Mouse (Mus musculus): ENCODE measurements around the gene Ccdc69. TPM values are rescaled to one million over a fixed set of nuclear protein-coding genes. Genes with fewer than 3 reads are reported as not detected.
A peak's percentile ranks its signal among the peaks of the same experiment; 100 is the strongest.

Ccdc69 gene
- total RNA-seq, 2 experiments from 2014 or later: 0.32 TPM; not detected in 1

- DNase-seq (ENCODE audit: extremely low spot score in 1 of 2, low spot score in 2 of 2): no peak
- Histone ChIP-seq H3K27ac (no peak overlapping the region), H3K4me3 (no peak overlapping the region)
- intact Hi-C loops (cut with DNase I): no loop called here
- no peak for TF ChIP-seq CTCF (IDR thresholded peaks at IDR 0.05)
Measured at GRCm38 (mm10) chr11:55069023-55069422, 8.9 kb downstream of the Ccdc69 start.

- no peak for TF ChIP-seq CTCF (IDR thresholded peaks at IDR 0.05)
- Histone ChIP-seq H3K27ac (no peak overlapping the region), H3K4me3 (no peak overlapping the region)
- intact Hi-C loops (cut with DNase I): no loop called here
- DNase-seq (ENCODE audit: extremely low spot score in 1 of 2, low spot score in 2 of 2): no peak
Measured at GRCm38 (mm10) chr11:55066921-55067320, 11.0 kb downstream of the Ccdc69 start.

- no peak for TF ChIP-seq CTCF (IDR thresholded peaks at IDR 0.05)
- H3K4me3 ChIP-seq: no peak overlapping the region
- no peak for DNase-seq (ENCODE audit: extremely low spot score in 1 of 2, low spot score in 2 of 2)
- H3K27ac ChIP-seq: no peak overlapping the region
- intact Hi-C loops (cut with DNase I): no loop called here
Measured at GRCm38 (mm10) chr11:55062856-55063255, 15.1 kb downstream of the Ccdc69 start.

DNA sequence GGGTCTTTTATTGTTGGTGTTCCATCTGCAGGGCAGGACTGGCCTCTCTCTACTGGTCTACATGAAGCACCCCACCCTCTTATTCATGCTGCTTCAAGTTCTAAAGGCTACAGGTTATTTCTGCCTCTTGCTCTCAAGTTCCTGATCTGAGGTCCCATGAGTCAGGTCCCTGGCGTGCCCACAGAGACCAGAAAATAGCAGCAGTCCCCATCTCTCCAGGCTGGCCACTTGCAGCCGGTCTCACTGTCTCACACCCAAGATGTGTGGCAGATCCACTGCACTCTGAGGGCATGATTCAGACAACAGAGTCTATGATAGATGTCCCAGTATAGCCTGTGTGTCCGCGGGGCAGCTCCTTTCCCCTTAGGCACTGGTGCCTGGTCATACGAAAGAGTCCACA lies 17.1 kb downstream of the Ccdc69 start:
- no peak for DNase-seq (ENCODE audit: extremely low spot score in 1 of 2, low spot score in 2 of 2)
- H3K27ac ChIP-seq: no peak overlapping the region
- no peak overlapping the region for H3K4me3 ChIP-seq
- intact Hi-C loops (cut with DNase I): no loop called here
- TF ChIP-seq CTCF (IDR thresholded peaks at IDR 0.05): no peak

- no peak for DNase-seq (ENCODE audit: extremely low spot score in 1 of 2, low spot score in 2 of 2)
- H3K27ac ChIP-seq: no peak overlapping the region
- no peak; the same call in 1 of the 2 replicates for TF ChIP-seq CTCF (IDR thresholded peaks at IDR 0.05)
- intact Hi-C loops (cut with DNase I): no loop called here
- H3K4me3 ChIP-seq: no peak overlapping the region
Measured at GRCm38 (mm10) chr11:55057511-55057910, 20.4 kb downstream of the Ccdc69 start.

GRCm38 (mm10) chr11:55050837-55051510 lies 27.0 kb downstream of the Ccdc69 start:
- H3K4me3 ChIP-seq: no peak overlapping the region
- no peak for TF ChIP-seq CTCF (IDR thresholded peaks at IDR 0.05)
- intact Hi-C loops (cut with DNase I): no loop called here
- DNase-seq (ENCODE audit: extremely low spot score in 1 of 2, low spot score in 2 of 2): no peak
- H3K27ac ChIP-seq: no peak overlapping the region

- intact Hi-C loops (cut with DNase I): loop anchor here (1.0 to 5.0 kb wide), 3 partner anchors 40 to 341 kb away; no protein-coding TSS in a partner anchor
- Histone ChIP-seq H3K27ac (no peak overlapping the region), H3K4me3 (no peak overlapping the region)
- peak in 1 of 2 experiments; percentile 21 for DNase-seq (ENCODE audit: extremely low spot score in 1 of 2, low spot score in 2 of 2)
- peak; percentile 56 for TF ChIP-seq CTCF (IDR thresholded peaks at IDR 0.05)
Measured at GRCm38 (mm10) chr11:55046600-55046999, 31.3 kb downstream of the Ccdc69 start.

DNA sequence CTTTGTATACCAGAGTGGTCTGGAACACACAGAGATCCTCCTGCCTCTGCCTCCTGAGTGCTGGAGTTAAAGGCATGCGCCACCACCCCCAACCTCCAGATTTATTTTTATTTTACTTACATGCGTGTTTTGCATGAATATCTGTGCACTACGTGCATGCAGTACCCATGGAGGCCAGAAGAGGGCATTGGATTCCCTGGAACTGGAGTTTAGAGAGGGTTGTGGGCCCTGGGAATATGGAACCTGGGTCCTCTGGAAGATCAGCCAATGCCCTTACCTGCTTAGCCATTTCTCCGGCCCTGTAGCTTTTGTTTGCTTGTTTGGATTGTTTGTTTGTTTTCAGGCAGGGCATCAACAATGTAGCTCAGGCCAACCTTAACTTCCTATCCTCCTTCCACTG lies 36.6 kb downstream of the Ccdc69 start:
- intact Hi-C loops (cut with DNase I): no loop called here
- Histone ChIP-seq H3K4me3 (no peak overlapping the region), H3K27ac (no peak overlapping the region)
- DNase-seq (ENCODE audit: extremely low spot score in 1 of 2, low spot score in 2 of 2): no peak
- TF ChIP-seq CTCF (IDR thresholded peaks at IDR 0.05): peak; percentile 50

DNA sequence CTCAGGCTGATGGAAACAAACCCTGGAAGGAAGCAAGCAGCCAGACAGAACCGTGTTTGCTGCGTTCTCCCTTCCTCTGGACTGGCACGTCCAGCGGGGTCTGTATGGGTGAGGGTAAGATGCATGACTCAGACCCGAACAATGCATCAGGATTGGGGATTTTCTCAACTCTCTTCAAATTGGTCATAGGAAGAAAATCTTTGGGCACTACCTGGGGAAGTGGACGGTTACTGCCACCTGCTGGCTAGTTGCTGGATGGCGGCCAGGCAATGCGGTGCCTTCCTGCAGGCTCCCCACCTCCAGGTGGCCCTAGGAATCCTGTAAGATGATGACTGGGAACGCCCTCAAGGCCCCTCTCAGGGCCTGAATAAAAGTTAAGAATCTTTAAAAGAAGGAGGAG lies 38.3 kb downstream of the Ccdc69 start:
- intact Hi-C loops (cut with DNase I): loop anchor here (1.0 kb wide), 1 partner anchor 41 kb away; no protein-coding TSS in a partner anchor
- DNase-seq (ENCODE audit: extremely low spot score in 1 of 2, low spot score in 2 of 2): peak; percentile 75 to 80
- Histone ChIP-seq H3K4me3 (no peak overlapping the region), H3K27ac (no peak overlapping the region)
- TF ChIP-seq CTCF (IDR thresholded peaks at IDR 0.05): peak; percentile 80

DNA sequence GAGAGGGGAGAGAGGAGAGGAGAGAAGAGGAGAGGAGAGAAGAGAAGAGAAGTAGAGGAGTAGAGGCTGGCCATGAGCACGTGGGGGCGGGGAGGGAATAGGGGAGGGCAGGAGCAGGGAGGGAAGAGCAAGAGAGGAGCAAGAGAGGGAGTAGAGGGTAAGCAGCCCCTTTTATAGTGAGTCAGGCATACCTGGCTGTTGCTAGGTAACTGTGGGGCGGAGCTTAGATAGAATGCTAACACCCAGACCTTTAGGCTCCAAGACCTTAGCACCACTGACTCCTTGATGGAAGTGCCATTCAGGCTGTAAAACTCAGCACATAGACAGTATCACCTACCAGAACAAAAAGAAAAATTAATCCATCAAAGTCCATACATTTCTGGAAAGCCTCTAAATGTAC lies 41.3 kb downstream of the Ccdc69 start:
- H3K27ac ChIP-seq: no peak overlapping the region
- no peak for TF ChIP-seq CTCF (IDR thresholded peaks at IDR 0.05)
- H3K4me3 ChIP-seq: no peak overlapping the region
- DNase-seq (ENCODE audit: extremely low spot score in 1 of 2, low spot score in 2 of 2): no peak
- intact Hi-C loops (cut with DNase I): no loop called here

DNA sequence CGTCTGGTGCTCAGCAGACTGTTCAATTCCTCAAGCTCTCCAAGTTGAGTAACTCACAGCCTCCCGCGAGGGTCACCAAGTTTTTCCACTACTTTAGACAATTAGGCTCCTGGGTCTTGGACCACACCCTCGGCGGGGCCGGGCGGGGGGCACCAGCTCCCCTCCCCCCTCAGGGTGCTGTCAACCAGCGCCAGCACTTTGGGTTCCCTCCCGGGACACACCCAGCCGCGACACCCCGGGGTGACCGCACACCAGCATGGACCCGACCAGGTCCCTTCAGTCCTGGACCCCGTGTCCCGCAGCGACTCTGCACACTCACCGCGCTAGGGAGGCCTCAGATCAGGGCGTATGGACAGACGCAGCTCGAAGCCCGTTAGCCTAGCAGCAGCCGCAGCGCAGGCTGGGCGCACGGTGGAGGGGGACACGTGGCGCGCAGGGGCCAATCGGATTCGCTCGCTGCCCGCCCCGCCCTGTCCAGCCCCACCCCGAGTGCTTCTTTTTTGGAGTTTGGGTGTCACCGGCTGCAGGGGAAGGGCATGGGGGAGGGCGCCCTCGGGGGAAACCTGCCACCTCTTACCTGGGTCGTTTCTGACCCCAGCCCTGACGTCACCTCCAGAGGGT lies 44.8 kb downstream of the Ccdc69 start, which contains the start of gene Anxa6:
Gene Anxa6 (minus strand): TSS at position 406 of the 621 bp plus-strand sequence.
- Histone ChIP-seq H3K4me3 (peak within 1 kb of the TSS; percentile 89), H3K27ac (peak within 1 kb of the TSS; percentile 79)
- DNase-seq (ENCODE audit: extremely low spot score in 1 of 2, low spot score in 2 of 2): peak; percentile 81 to 83
- no peak for TF ChIP-seq CTCF (IDR thresholded peaks at IDR 0.05)
- intact Hi-C loops (cut with DNase I): no loop called here

GRCm38 (mm10) chr11:55032286-55032685 lies 45.6 kb downstream of the Ccdc69 start:
- TF ChIP-seq CTCF (IDR thresholded peaks at IDR 0.05): no peak
- no peak for DNase-seq (ENCODE audit: extremely low spot score in 1 of 2, low spot score in 2 of 2)
- H3K4me3 ChIP-seq: peak overlapping the region; percentile 89
- no peak overlapping the region for H3K27ac ChIP-seq
- intact Hi-C loops (cut with DNase I): no loop called here

DNA sequence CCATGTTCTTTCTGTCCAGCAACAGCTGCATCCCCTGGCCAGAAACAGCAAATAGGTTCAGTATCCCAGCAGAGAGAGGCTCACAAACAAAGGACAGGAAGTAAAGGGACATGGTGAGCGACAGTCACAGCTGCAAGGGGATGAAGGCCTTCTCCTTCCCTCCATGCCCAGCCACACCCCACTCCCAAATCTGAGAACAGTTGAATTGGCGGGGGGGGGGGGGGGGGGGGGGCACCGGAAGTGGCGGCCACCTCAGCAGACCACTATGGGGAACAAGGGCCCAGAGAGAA lies 46.0 kb downstream of the Ccdc69 start:
- intact Hi-C loops (cut with DNase I): no loop called here
- DNase-seq (ENCODE audit: extremely low spot score in 1 of 2, low spot score in 2 of 2): no peak
- TF ChIP-seq CTCF (IDR thresholded peaks at IDR 0.05): no peak
- Histone ChIP-seq H3K4me3 (peak overlapping the region; percentile 89), H3K27ac (no peak overlapping the region)

Data from left cerebral cortex, adult 2 months (tissue).